In genomic region chr5:77193951-77194350, GRCm38 (mm10) we compare ENCODE assay signal across 8 mouse cellular contexts. TPM values are rescaled to one million over a fixed set of nuclear protein-coding genes. Genes with fewer than 3 reads are reported as not detected.
DNase-seq lines count a peak whose midpoint lies in the region; ATAC-seq and TF ChIP-seq lines count a peak whose summit lies in the region.
"Had no signal": no experiment of that assay in that cellular context is flagged by ENCODE, and none has a peak within 500 bp of the region (broad histone marks: within the 10 kb centered on the region; RNA-seq: fewer than 3 reads in every experiment).

No protein-coding gene starts in this region.

- no peak overlapping the region for H3K4me3 ChIP-seq in ES-E14 (ENCODE audit: insufficient read depth in 1 of 2, low read depth in 1 of 2, low read length in 2 of 2, poor library complexity in 1 of 2, severe bottlenecking in 1 of 2)
- H3K4me3 ChIP-seq: midbrain, embryonic 12.5 days had no signal

- DNase-seq in layer of hippocampus, postnatal 10 days (ENCODE audit: low spot score in 2 of 2) = peak; percentile 29 to 30
- no peak for DNase-seq in layer of hippocampus, adult 9-11 months
- peak; percentile 81 for DNase-seq in ES-E14 (ENCODE audit: low read depth, low spot score)
- DNase-seq in adrenal gland, postnatal 14 days = peak; percentile 62
- peak; percentile 20 to 74 for DNase-seq in kidney, adult 8-10 months
- DNase-seq in thymus, postnatal 25 days = peak; percentile 81

- H3K4me1 ChIP-seq in ES-E14 (ENCODE audit: control insufficient read depth in 2 of 2, insufficient read depth in 2 of 2, low read length in 2 of 2, poor library complexity in 1 of 2) = peaks cover 2 to 6% of the 10 kb centered on the region in 2 experiments; a peak in 2 of 4 replicates
- H3K4me1 ChIP-seq: midbrain, embryonic 12.5 days had no signal

- peak; percentile 62 for ATAC-seq in megakaryocyte progenitor cell, adult 5-6 weeks (replicated peaks; ENCODE audit: poor library complexity)

- no peak overlapping the region for H3K9ac ChIP-seq in ES-E14 (ENCODE audit: insufficient read depth, low read depth, low read length, poor library complexity, severe bottlenecking)
- H3K9ac ChIP-seq: midbrain, embryonic 12.5 days had no signal

- H3K36me3 ChIP-seq in ES-E14 (ENCODE audit: control insufficient read depth, insufficient read depth, low read length, poor library complexity, severe bottlenecking) = no peaks in the 10 kb centered on the region
- H3K36me3 ChIP-seq: midbrain, embryonic 12.5 days had no signal

- in situ Hi-C loops in ES-E14 (cut with MboI; ENCODE audit: low sequenced_read_pairs in 2 of 2, unreplicated experiment in 2 of 2) = no loop called here

- H3K27ac ChIP-seq in ES-E14 (ENCODE audit: insufficient read depth, low read depth, low read length, poor library complexity, severe bottlenecking) = no peak overlapping the region
- H3K27ac ChIP-seq: midbrain, embryonic 12.5 days had no signal

- H3K9me3 ChIP-seq in ES-E14 (ENCODE audit: control insufficient read depth, insufficient read depth, low read depth, low read length) = no peaks in the 10 kb centered on the region

TF ChIP-seq in ES-E14, 5 proteins besides CTCF, POLR2A, EP300 and RAD21:
- TF ChIP-seq HCFC1 (IDR thresholded peaks at IDR 0.05; ENCODE audit: borderline replicate concordance, insufficient read depth, low read length) (no peak), ZC3H11A (IDR thresholded peaks at IDR 0.05; ENCODE audit: borderline replicate concordance, low read depth, low read length) (peak; percentile 42), ZNF384 (IDR thresholded peaks at IDR 0.05; ENCODE audit: low read depth, low read length) (no peak)
TF ChIP-seq in ES-E14: peak in this region for 1.

RNA-seq across cellular contexts. Expression of gene Spink2, which starts 17.3 kb away (rescaled TPM):
- total RNA-seq in layer of hippocampus, postnatal 10 days (2021) = not detected
- total RNA-seq in ES-E14 (2012; rRNA removed) = 0.48 and 0.98 TPM in 2 replicates
- total RNA-seq in adrenal gland, postnatal 14 days (2021) = 0.64 TPM in 1 of 2 replicates, not detected in the other
- 0.76 TPM in 1 of 2 replicates, not detected in the other for total RNA-seq in megakaryocyte progenitor cell, adult 5-6 weeks (2015)
- 0.79 TPM in 1 of 2 replicates, not detected in the other for total RNA-seq in megakaryocyte progenitor cell, adult 5-6 weeks (2017)
